Mouse (Mus musculus) fibroblast of lung, adult 2 months (primary cell): ENCODE results near the gene Gm2016.
"Not testable (repeated sequence)": the region's sequence is repeated elsewhere in the genome, so short reads cannot be mapped to it uniquely, and the experiment has no call there.

Source experiments
- DNase-seq: peaks from one replicate; pipeline ENCODE4 v3.0.0-alpha.2; 2011; ENCODE audit warnings: low read depth

Gm2016 gene

DNA sequence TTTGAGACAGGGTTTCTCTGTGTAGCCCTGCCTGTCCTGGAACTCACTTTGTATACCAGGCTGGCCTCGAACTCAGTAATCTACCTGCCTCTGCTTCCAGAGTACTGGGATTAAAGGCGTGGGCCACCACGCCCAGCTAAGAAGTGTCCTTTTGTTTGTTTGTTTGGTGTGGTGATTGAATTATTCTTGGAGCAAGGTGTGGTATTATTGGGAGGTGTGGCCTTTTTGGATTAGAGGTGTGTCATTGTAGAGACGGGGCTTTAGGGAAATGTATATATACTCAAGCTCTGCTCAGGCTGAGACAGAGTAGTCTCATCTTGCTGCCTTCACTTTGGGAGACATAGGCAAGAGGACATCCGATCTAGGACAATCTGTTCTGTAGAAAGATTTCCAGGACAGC lies at the start of gene Gm2016:
Gene Gm2016, plus strand, starts transcription at position 301 of the 400 bp plus-strand sequence.
- DNase-seq = not testable (repeated sequence)

DNA sequence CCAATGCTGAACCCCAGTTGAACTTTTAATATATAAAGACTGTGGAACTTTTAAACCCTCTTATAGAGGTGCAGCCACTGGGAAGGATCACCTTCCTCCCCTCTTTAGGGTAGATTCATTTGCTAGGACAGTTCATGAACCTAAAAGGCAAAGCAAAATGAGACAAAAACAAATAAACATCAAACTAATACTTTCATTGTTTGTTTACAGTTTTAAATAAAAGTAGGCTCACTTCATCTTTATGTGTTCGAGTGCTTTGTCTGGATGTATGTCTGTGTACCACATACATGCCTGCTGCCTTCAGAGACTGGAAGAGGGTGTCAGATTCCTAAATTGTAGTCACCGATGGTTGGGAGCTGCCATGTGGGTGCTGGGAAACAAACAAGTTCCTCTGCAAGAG lies 31.6 kb upstream of the Gm2016 start, which contains the start of gene Gm2001:
Gene Gm2001, minus strand, starts transcription at position 101 of the 400 bp plus-strand sequence.
- DNase-seq = not testable (repeated sequence)

- DNase-seq = not testable (repeated sequence)
Observed at GRCm38 (mm10) chr12:87850657-87851056, 23.2 kb upstream of the Gm2016 start.

DNA sequence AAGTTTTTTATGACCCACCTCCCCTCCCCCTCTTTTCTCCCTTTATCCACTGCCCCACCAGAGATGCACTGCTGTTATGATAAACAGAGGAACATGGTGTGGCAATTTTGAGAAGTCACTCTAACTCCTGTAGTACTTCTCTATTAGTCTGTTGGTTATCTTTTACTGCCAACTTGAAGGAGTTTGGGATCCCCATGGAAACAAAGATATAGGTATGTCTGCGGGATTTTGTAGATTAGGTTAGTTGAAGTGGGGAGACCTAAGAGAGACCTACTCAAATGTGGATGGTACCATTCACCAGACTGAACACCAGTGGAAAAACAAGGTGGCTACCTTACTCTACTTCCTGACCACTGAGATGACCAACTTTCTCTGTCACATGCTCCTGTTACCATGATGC lies 17.8 kb upstream of the Gm2016 start:
- not testable (repeated sequence) for DNase-seq

GRCm38 (mm10) chr12:87861740-87862692 lies 11.9 kb upstream of the Gm2016 start:
- DNase-seq = not testable (repeated sequence)

GRCm38 (mm10) chr12:87863638-87864037 lies 10.2 kb upstream of the Gm2016 start:
- DNase-seq = not testable (repeated sequence)

GRCm38 (mm10) chr12:87864048-87864447 lies 9.8 kb upstream of the Gm2016 start:
- DNase-seq = not testable (repeated sequence)

GRCm38 (mm10) chr12:87895070-87895469 lies 21.2 kb downstream of the Gm2016 start, which contains the start of gene Gm2022:
TSS of gene Gm2022 (plus strand) at chr12:87895370.
- not testable (repeated sequence) for DNase-seq

DNA sequence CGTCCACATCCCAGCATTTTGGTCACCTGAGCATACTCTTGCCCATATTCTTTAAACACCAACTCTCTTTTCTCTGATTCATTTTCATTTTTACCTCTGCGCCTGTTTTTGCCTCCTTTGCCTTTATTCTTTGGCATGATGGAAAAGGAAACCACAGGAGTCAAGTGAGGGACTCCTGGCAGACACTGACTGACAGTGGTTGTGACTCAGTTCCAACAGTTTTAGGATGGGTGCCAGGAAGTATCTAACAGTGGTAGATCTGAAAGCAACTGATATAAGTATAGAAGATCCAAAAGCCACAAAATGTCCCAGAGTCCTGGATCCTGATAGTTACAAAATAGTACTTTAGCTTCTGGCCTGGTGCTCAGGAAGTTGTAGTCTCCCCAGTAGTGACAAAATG lies 45.8 kb downstream of the Gm2016 start, which contains the start of gene Gm2035:
Gene Gm2035, minus strand, starts transcription at position 137 of the 400 bp plus-strand sequence.
- DNase-seq = not testable (repeated sequence)
